Mouse (Mus musculus) intestine, postnatal 0 days (tissue): ENCODE data around the gene Mrpl23. TPM values are rescaled to one million over a fixed set of nuclear protein-coding genes. Genes with fewer than 3 reads are reported as not detected.
A peak's percentile ranks its signal among the peaks of the same experiment; 100 is the strongest.

ENCODE experiments used
- ATAC-seq: fragments of 200-750 bp; cut with Nextera tagmentation; 2 replicates; pipeline ENCODE4 v1.8.0; 2017; ENCODE audit warnings: mild to moderate bottlenecking, moderate TSS enrichment, moderate library complexity
- H3K27ac ChIP-seq: fragments of 300-500 bp; sonication (generic); 2 replicates; pipeline ENCODE4 v1.5.1; 2014; ENCODE audit warnings: mild to moderate bottlenecking, low read depth, low read length, moderate library complexity
- H3K27me3 ChIP-seq: fragments of 300-500 bp; sonication (generic); replicated peaks from 2 replicates; pipeline ENCODE4 v1.6.1; 2014; ENCODE audit warnings: low read length, mixed read lengths; ENCODE audit not compliant: control insufficient read depth, insufficient read depth
- H3K36me3 ChIP-seq: fragments of 300-500 bp; sonication (generic); 2 replicates; pipeline ENCODE4 v1.6.1; 2014; ENCODE audit warnings: mild to moderate bottlenecking, moderate library complexity; ENCODE audit not compliant: control insufficient read depth, insufficient read depth
- H3K4me1 ChIP-seq: fragments of 300-500 bp; sonication (generic); replicated peaks from 2 replicates; pipeline ENCODE4 v1.6.1; 2014; ENCODE audit warnings: antibody characterized with exemption, low read length, mixed read lengths; ENCODE audit not compliant: control insufficient read depth, insufficient read depth
- H3K4me2 ChIP-seq: fragments of 300-500 bp; sonication (generic); replicated peaks from 2 replicates; pipeline ENCODE4 v1.6.1; 2014; ENCODE audit warnings: low read depth, mild to moderate bottlenecking, moderate library complexity
- H3K4me3 ChIP-seq: fragments of 300-500 bp; sonication (generic); 2 replicates; pipeline ENCODE4 v1.5.1; 2014; ENCODE audit warnings: low read depth, low read length
- H3K9ac ChIP-seq: fragments of 300-500 bp; sonication (generic); 2 replicates; pipeline ENCODE4 v1.6.1; 2014; ENCODE audit warnings: mild to moderate bottlenecking, low read depth, low read length
- H3K9me3 ChIP-seq: fragments of 300-500 bp; sonication (generic); 2 replicates; pipeline ENCODE4 v1.6.1; 2016; ENCODE audit warnings: mixed run types; ENCODE audit not compliant: control insufficient read depth
- CTCF ChIP-seq: sonication (generic); IDR thresholded peaks from 2 replicates; pipeline ENCODE4 v1.5.1; 2016; ENCODE audit warnings: low read depth, mild to moderate bottlenecking, control low read depth, antibody characterized with exemption, moderate library complexity
- WGBS: fragments of 180-500 bp; shearing (Covaris S2); extraction: QIAGEN DNeasy Blood & Tissue Kit; methylation state at CpG from one replicate; pipeline ENCODE4 v1.1.7; 2014; 5-methylcytosine and 5-hydroxymethylcytosine counted together
- polyA plus RNA-seq: library from polyadenylated mRNA; unstranded; fragments of >200 nt; fragmentation: Nextera tagmentation; extraction: Ambion mirVana; gene quantifications from 2 replicates; pipeline ENCODE4 v1.2.1, GENCODE M21; 2015

Gene Mrpl23
- polyA plus RNA-seq, 1 experiment from 2014 or later, result 26.7 TPM

DNA sequence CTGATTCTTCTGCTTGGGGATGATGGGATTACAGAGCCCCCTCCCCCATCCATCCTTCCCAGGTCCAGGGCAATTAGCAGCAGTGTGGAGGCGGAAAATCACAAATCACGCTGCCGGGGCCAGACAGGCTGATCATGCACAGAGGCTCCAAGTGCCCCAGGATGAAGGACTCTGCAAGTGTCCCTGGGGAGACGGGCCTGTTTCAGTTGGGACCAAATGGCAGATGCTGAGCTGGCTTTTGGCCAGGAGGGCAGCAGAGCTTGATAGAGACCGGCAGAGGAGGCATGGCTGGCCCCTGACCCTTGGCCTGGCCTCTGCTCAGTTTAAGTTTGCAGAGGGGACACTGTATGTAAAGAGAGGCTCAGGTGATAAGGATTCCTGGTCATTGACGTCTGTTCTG is 30.7 kb downstream of the Mrpl23 start:
- Histone ChIP-seq H3K36me3 (no peaks in the 10 kb centered on the region), H3K9ac (no peak overlapping the region), H3K27me3 (no peaks in the 10 kb centered on the region), H3K9me3 (no peaks in the 10 kb centered on the region), H3K4me3 (no peak overlapping the region), H3K27ac (no peak overlapping the region), H3K4me1 (peaks cover 19% of the 10 kb centered on the region), H3K4me2 (no peak overlapping the region)
- WGBS, result 29% methylated on average over 6 of the region's 6 CpGs
- no peak for TF ChIP-seq CTCF
- no peak for ATAC-seq

DNA sequence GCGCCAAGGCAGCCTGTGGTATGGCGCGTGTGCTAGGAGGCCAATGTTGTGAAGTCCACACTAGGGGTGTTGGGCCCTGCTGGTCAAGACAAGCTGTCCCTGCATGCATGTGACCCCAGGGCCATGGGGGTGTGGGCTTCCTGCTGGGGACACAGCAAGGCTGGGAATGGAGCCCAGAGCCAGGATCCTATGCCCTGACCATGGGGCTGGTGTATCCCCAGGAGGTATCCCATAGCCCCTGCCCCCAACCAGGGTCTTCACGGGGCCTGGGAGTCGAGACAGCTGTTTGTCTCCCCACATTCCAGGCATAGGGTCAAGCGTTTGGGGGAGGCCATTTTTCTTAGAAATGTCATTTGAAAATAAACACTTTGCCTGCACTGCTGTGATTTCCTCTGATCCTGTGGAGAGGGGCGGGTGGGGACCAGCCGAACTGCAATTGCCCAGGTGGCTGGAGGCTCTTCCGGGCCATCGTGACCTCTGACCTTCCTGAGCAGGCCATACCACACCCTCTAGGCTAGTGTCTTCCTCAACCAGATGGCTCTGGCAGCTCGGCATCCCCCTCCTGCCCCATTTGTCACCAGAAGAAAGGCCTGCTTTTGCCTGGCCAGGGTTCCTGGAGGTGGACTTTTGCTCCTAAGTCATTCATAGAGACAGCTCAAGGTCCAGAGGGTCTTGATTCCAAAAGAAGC is 32.6 kb downstream of the Mrpl23 start:
- 0 out of 2 replicates have a peak, but pooled peaks have one; percentile 2 for TF ChIP-seq CTCF
- Histone ChIP-seq H3K4me2 (no peak overlapping the region), H3K4me3 (no peak overlapping the region), H3K9me3 (no peaks in the 10 kb centered on the region), H3K36me3 (no peaks in the 10 kb centered on the region), H3K4me1 (peaks cover 19% of the 10 kb centered on the region), H3K9ac (no peak overlapping the region), H3K27me3 (no peaks in the 10 kb centered on the region), H3K27ac (no peak overlapping the region)
- no peak for ATAC-seq
- WGBS, result 44% methylated on average over 11 of the region's 11 CpGs

DNA sequence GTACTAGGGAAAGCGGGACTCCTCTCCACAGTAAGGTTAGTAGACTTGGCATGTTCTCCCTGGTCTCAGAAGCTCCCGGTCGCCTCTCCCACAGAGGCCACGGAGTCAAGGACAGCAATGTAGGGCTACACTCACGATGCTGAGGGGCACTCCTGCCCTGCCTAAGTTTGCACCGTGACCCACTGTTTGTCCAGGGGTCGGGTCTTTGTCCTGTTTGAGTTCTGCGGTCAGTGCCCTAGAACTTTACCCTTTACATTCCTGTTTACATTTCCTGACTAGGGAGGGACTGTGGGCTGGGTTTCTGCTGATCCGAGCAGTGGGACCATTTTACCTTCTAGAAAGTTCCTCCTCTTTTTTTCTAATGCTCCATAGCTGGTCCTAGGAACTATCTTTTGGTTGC is 34.0 kb downstream of the Mrpl23 start:
- H3K27me3 ChIP-seq, result no peaks in the 10 kb centered on the region
- peaks cover 25% of the 10 kb centered on the region for H3K4me1 ChIP-seq
- no peak overlapping the region for H3K4me3 ChIP-seq
- 40% methylated on average over 9 of the region's 9 CpGs for WGBS
- H3K27ac ChIP-seq, result no peak overlapping the region
- no peak overlapping the region for H3K4me2 ChIP-seq
- TF ChIP-seq CTCF, result no peak
- no peak for ATAC-seq
- no peak overlapping the region for H3K9ac ChIP-seq
- no peaks in the 10 kb centered on the region for H3K36me3 ChIP-seq
- no peaks in the 10 kb centered on the region for H3K9me3 ChIP-seq

DNA sequence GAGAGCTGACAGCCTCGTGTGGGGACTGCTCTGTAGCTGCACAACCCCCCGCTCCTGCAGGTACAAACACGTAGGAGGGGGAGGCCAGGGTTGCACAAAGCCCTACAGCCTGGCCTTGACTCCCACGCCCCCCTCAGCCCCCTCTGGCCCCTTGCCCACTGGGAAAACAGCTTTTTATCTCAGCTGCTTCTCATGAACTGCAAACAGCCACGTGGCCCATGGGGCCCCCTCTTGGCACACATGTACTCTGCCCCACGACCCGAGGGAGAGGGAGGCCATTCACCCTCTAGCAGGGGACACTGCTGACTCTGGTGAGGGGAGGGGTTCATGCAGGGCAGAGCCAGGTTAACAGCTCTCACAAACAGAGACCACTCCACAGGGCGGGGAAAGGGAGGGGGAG is 36.5 kb downstream of the Mrpl23 start:
- Histone ChIP-seq H3K9me3 (no peaks in the 10 kb centered on the region), H3K27ac (peak overlapping the region; percentile 58; the same call in 1 of the 2 replicates), H3K27me3 (no peaks in the 10 kb centered on the region), H3K4me1 (peaks cover 35% of the 10 kb centered on the region), H3K4me3 (no peak overlapping the region), H3K9ac (no peak overlapping the region), H3K36me3 (no peaks in the 10 kb centered on the region), H3K4me2 (no peak overlapping the region)
- 17% methylated on average over 8 of the region's 8 CpGs for WGBS
- peak; percentile 55 for ATAC-seq
- no peak for TF ChIP-seq CTCF

DNA sequence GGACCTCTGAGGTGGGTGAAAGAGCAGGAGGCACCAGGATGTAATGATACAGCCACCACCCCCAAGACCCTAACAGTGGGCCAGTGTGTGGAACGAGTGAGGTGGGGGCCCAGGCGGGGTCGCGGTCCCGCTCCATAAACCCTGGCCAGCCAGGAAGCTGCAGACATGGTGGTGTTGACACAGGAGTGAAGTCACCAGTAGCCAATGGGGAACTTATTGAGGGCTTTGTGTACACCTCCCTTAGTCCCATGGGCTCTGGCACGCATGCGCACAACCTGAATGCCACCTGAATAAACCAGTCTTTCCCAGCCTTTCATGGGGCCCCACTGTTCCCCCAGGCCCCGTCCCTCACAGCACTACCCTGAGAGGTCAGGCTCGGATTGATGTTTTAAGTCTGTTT is 38.1 kb downstream of the Mrpl23 start:
- H3K4me2 ChIP-seq, result no peak overlapping the region
- no peak for TF ChIP-seq CTCF
- no peaks in the 10 kb centered on the region for H3K27me3 ChIP-seq
- no peak overlapping the region for H3K9ac ChIP-seq
- H3K9me3 ChIP-seq, result no peaks in the 10 kb centered on the region
- WGBS, result 43% methylated on average over 9 of the region's 9 CpGs
- no peak overlapping the region for H3K4me3 ChIP-seq
- no peaks in the 10 kb centered on the region for H3K36me3 ChIP-seq
- peak; percentile 85 for ATAC-seq
- H3K4me1 ChIP-seq, result peaks cover 33% of the 10 kb centered on the region
- H3K27ac ChIP-seq, result peak overlapping the region; percentile 58

DNA sequence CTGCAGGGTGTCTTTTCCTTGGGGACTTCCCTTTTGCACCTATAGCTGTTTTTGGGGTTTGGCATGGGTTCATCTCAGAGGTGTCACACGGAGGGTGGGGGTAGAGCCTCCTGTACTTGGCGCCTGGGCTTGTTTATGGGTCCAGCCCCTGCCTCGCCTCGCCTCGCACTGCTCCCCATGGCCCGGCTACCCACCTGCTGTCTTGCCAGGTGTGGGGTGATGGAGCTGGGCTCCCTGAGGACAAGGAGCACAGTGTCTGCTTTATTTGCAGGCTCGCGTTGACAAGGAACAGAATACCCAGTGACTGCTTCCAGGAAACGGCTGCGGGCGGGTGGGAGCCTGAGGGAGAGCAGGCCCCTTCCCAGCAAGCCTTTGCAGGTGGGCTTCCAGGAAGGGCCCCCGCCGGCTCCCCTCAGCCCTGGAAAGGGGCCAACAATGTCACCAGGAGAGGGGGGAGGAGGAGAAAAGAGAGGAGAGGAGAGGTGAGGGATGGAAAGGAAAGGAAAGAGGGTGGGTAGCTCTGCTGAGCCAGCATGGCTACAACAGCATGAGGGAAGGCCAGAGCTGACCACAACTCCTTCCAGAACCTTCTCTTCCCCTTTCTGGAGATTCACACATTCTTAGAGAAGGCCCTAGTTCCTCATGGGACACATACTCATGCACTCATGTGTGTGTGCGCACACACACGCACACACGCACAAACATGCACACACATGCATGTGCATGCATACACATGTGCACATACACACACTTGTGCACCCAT is 39.2 kb downstream of the Mrpl23 start:
- 40% methylated on average over 16 of the region's 16 CpGs for WGBS
- Histone ChIP-seq H3K9ac (no peak overlapping the region; the same call in 1 of the 2 replicates), H3K4me1 (peaks cover 36% of the 10 kb centered on the region), H3K36me3 (no peaks in the 10 kb centered on the region), H3K9me3 (no peaks in the 10 kb centered on the region), H3K4me3 (no peak overlapping the region), H3K27me3 (no peaks in the 10 kb centered on the region), H3K27ac (peak overlapping the region; percentile 46; the same call in 1 of the 2 replicates), H3K4me2 (no peak overlapping the region)
- TF ChIP-seq CTCF, result no peak
- ATAC-seq, result no peak
